Mouse (Mus musculus) forelimb bud, embryonic 11.5 days (tissue): ENCODE results near the gene Ackr3.

Experiments used
- DNase-seq: peaks from one replicate; pipeline ENCODE4 v3.0.0-alpha.2; 2012; ENCODE audit warnings: low read depth, low spot score

Gene Ackr3

DNA sequence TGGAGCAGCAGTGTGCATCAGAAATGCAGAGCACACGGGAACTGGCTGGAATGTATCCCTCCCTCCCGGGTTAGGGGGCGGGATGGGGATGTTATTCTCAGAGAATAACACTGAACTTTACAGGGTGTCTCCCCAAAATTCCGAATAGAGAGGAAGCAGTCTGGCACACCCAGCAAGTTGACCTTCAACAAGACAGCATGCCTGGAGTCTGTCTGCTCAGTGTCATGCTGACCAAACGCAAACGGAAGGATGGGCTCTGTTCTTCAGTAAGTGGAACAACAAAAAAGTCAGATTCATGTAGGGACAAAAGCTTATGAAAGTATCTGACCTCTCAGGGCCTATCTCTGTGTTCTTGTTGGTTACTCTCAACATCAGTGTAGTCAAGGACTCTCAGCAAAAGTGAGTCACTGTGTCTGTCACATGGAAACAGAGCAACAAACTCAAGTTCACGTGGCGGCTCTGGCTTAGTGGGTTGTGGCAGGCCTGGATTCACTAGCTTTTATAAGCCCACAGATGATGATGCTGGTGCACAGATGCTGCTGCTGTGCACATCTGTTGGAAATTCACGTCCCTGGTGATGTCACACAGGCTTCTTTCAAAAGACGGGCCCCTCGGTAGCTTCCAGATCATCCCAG, 54.6 kb downstream of the Ackr3 start:
- no peak for DNase-seq

DNA sequence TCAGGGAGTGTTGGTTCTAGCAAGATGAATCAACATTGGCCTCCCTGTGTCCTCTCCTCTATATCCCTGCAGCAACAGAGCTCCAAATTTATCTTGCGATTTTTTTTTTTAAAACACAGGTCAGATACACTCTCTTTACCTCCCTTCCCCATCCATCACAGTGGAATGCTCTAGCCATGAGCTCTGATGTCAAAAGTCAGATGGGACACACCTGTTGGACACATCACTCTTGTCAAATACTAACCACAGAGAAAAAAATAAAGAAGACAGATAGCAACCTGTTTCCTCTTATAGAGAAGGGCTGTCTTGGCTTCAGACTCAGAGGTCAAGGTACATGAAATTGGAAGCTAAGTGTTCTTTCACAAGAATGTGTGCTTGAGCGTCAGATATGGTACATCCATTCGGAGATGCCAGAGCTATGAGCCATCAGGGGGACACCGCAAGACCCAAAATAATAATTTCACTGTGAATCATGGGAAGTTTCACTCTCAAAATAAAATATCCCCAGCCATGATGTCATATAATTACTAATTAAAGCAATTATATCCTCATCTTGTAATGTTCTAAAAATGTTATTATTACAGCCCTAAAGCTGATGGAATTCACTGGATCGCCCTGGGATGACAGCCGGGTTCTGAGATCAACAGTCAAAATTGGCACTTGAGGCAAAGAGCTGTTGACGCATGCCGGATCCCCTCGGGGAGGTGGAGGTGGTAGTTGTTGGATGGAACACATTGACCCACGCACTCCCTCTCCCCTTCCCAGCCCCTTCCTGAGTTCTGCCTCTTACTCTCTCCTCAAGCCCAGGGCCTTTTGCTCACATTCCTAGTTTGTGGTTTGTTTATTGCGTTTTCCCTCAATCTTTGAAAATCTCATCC, 57.2 kb downstream of the Ackr3 start:
- no peak for DNase-seq

- DNase-seq: no peak
These were observed 58.6 kb downstream of the Ackr3 start for GRCm38 (mm10) chr1:90262380-90262779.
